34 mouse cellular contexts compared by ENCODE assay signal in the genomic region with DNA sequence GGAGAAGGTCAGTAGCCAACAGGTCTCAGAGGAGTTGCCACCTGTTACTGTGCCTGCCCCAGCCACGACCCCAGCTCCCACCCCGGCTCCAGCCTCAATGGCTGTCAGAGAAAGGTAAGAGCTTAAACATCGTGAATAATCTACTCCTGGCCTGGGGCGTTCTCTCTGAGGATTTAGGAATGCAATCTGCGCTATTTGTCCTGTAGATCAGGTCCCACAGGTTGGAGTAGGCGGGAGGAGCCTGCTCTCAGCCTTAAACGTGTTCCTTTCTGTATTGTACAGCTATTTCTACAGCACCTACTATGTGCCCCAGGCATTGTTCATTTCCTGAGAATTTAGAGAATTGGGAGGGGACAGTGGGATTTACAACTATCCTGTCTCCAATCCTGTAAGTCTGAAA. TPM values are rescaled to one million over a fixed set of nuclear protein-coding genes. Genes with fewer than 3 reads are reported as not detected.
A peak's percentile ranks its signal among the peaks of the same experiment; 100 is the strongest.
DNase-seq lines count a peak whose midpoint lies in the region; ATAC-seq and TF ChIP-seq lines count a peak whose summit lies in the region.
"Had no signal": no experiment of that assay in that cellular context is flagged by ENCODE, and none has a peak within 500 bp of the region (broad histone marks: within the 10 kb centered on the region; RNA-seq: fewer than 3 reads in every experiment).

No protein-coding gene starts in this region.

- DNase-seq in heart, postnatal 0 days (ENCODE audit: low spot score) = no peak
- DNase-seq in MEL (ENCODE audit: low read depth, low spot score) = no peak
- peak; percentile 69 for DNase-seq in ZHBTc4 (ENCODE audit: low read depth, low spot score)
- peak; percentile 70 for DNase-seq in fat pad, adult 2 months (ENCODE audit: extremely low read depth, low read depth, low spot score)
- DNase-seq in MN1 (ENCODE audit: low spot score) = no peak
- DNase-seq in thymus, adult 18-20 months = no peak
- DNase-seq in adrenal gland, postnatal 14 days = no peak
- DNase-seq: adrenal gland, adult 2 months; adrenal gland, postnatal 36 days; B cell, adult 2 months; cerebellum, adult 18-20 months; cerebellum, adult 9-11 months; cerebellum, postnatal 25 days; gastrocnemius, postnatal 10 days; gastrocnemius, postnatal 36 days; heart, adult 2 months; heart, postnatal 10 days; heart, postnatal 36 days; kidney, adult 11 months had no signal

- TF ChIP-seq RAD21 in MEL (IDR thresholded peaks at IDR 0.05; ENCODE audit: low read depth, low read length) = no peak

- no peak for TF ChIP-seq POLR2A in MEL (IDR thresholded peaks at IDR 0.05; ENCODE audit: control insufficient read depth in 1 of 2, insufficient read depth in 1 of 2, low read depth in 1 of 2, low read length in 2 of 2, poor library complexity in 1 of 2)

- peaks cover 69% of the 10 kb centered on the region for H3K36me3 ChIP-seq in heart, postnatal 0 days (replicated peaks; ENCODE audit: control insufficient read depth, insufficient read depth, low read length)
- peaks cover 25% of the 10 kb centered on the region for H3K36me3 ChIP-seq in heart, embryonic 11.5 days (ENCODE audit: control insufficient read depth, insufficient read depth, low read length)
- peaks cover 4 to 17% of the 10 kb centered on the region in 2 experiments; a peak in 3 of 4 replicates for H3K36me3 ChIP-seq in MEL (ENCODE audit: control insufficient read depth in 1 of 2, insufficient read depth in 2 of 2, low read length in 2 of 2)
- H3K36me3 ChIP-seq: hindbrain, embryonic 13.5 days had no signal

- TF ChIP-seq EP300 in heart, postnatal 0 days (IDR thresholded peaks at IDR 0.05; ENCODE audit: low read depth) = no peak
- TF ChIP-seq EP300 in MEL (IDR thresholded peaks at IDR 0.05; ENCODE audit: low read depth in 1 of 2, low read length in 2 of 2) = no peak

- no peak for TF ChIP-seq CTCF in heart, postnatal 0 days (IDR thresholded peaks at IDR 0.05; ENCODE audit: low read depth)
- TF ChIP-seq CTCF in MEL (IDR thresholded peaks at IDR 0.05 in 2 of 3, conservative IDR thresholded peaks at IDR 0.05 in 1 of 3; ENCODE audit: control insufficient read depth in 1 of 3, insufficient read depth in 1 of 3, low read depth in 2 of 3, low read length in 3 of 3, poor library complexity in 1 of 3, severe bottlenecking in 1 of 3) = no peak

- H3K27me3 ChIP-seq in heart, postnatal 0 days (ENCODE audit: control insufficient read depth, insufficient read depth, low read length) = no peaks in the 10 kb centered on the region
- no peaks in the 10 kb centered on the region for H3K27me3 ChIP-seq in heart, embryonic 11.5 days (ENCODE audit: control insufficient read depth, insufficient read depth, low read length)
- H3K27me3 ChIP-seq in MEL (ENCODE audit: control insufficient read depth in 1 of 2, insufficient read depth in 2 of 2, low read length in 2 of 2) = no peaks in the 10 kb centered on the region
- H3K27me3 ChIP-seq: CH12.LX; forebrain, embryonic 13.5 days; hindbrain, embryonic 13.5 days; intestine, embryonic 15.5 days had no signal

- 79% methylated on average over 7 of the region's 7 CpGs for WGBS in heart, postnatal 0 days
- WGBS in heart, embryonic 11.5 days (ENCODE audit: insufficient replicate concordance) = 90% methylated on average over 7 of the region's 7 CpGs

- no peaks in the 10 kb centered on the region for H3K9me3 ChIP-seq in heart, postnatal 0 days (replicated peaks; ENCODE audit: control insufficient read depth, low read length)
- H3K9me3 ChIP-seq in heart, embryonic 11.5 days (replicated peaks; ENCODE audit: control insufficient read depth, low read length) = no peaks in the 10 kb centered on the region
- H3K9me3 ChIP-seq in MEL (replicated peaks; ENCODE audit: insufficient read depth, low read length) = no peaks in the 10 kb centered on the region
- H3K9me3 ChIP-seq: forebrain, embryonic 10.5 days; forebrain, embryonic 13.5 days; G1E; heart, embryonic 10.5 days; hindbrain, embryonic 10.5 days; hindbrain, embryonic 13.5 days; intestine, embryonic 15.5 days had no signal

- no peak overlapping the region for H3K4me3 ChIP-seq in heart, postnatal 0 days (ENCODE audit: low read depth, low read length)
- H3K4me3 ChIP-seq in heart, embryonic 11.5 days (ENCODE audit: low read depth, low read length) = no peak overlapping the region
- no peak overlapping the region for H3K4me3 ChIP-seq in MEL (ENCODE audit: control insufficient read depth in 1 of 2, insufficient read depth in 1 of 2, low read depth in 2 of 2, low read length in 2 of 2)
- H3K4me3 ChIP-seq: erythroblast, embryonic 14.5 days; forebrain, embryonic 10.5 days; forebrain, embryonic 13.5 days; heart, adult 2 months; heart, embryonic 10.5 days; hindbrain, embryonic 10.5 days; hindbrain, embryonic 13.5 days; intestine, embryonic 15.5 days had no signal

- H3K4me2 ChIP-seq in heart, postnatal 0 days (ENCODE audit: low read depth, low read length) = no peak overlapping the region
- H3K4me2 ChIP-seq in heart, embryonic 11.5 days = no peak overlapping the region
- H3K4me2 ChIP-seq: forebrain, embryonic 13.5 days; hindbrain, embryonic 13.5 days; intestine, embryonic 15.5 days had no signal

- no peaks in the 10 kb centered on the region for H3K79me2 ChIP-seq in MEL (ENCODE audit: control insufficient read depth, insufficient read depth, low read length, poor library complexity)

- no peak overlapping the region for H3K27ac ChIP-seq in heart, postnatal 0 days (ENCODE audit: low read depth)
- H3K27ac ChIP-seq in heart, embryonic 11.5 days (ENCODE audit: low read depth, low read length) = no peak overlapping the region
- peak overlapping the region; percentile 91 for H3K27ac ChIP-seq in MEL (ENCODE audit: control insufficient read depth, low read depth, low read length)
- H3K27ac ChIP-seq: forebrain, embryonic 10.5 days; forebrain, embryonic 13.5 days; heart, adult 2 months; heart, embryonic 10.5 days; hindbrain, embryonic 10.5 days; hindbrain, embryonic 13.5 days; intestine, embryonic 15.5 days had no signal

- 0 out of 2 replicates have a peak overlapping the region, but pooled peaks have one; percentile 16 for H3K9ac ChIP-seq in heart, postnatal 0 days (replicated peaks; ENCODE audit: low read depth, low read length)
- H3K9ac ChIP-seq in heart, embryonic 11.5 days (ENCODE audit: low read depth, low read length) = no peak overlapping the region
- H3K9ac ChIP-seq in MEL (ENCODE audit: control insufficient read depth, low read depth, low read length, poor library complexity, severe bottlenecking) = peak overlapping the region; percentile 50
- H3K9ac ChIP-seq: forebrain, embryonic 13.5 days; hindbrain, embryonic 13.5 days; intestine, embryonic 15.5 days had no signal

- no peak for ATAC-seq in heart, postnatal 0 days (ENCODE audit: insufficient read depth, low read depth)
- no peak for ATAC-seq in heart, embryonic 11.5 days (replicated peaks; ENCODE audit: insufficient number of reproducible peaks, low FRiP score, low TSS enrichment)
- ATAC-seq: forebrain, embryonic 13.5 days; forebrain, embryonic 16.5 days; hindbrain, embryonic 16.5 days; intestine, embryonic 15.5 days had no signal

- no peaks in the 10 kb centered on the region for H3K4me1 ChIP-seq in heart, postnatal 0 days (ENCODE audit: control insufficient read depth, insufficient read depth)
- peaks cover 1% of the 10 kb centered on the region; the same call in 1 of the 2 replicates for H3K4me1 ChIP-seq in heart, embryonic 11.5 days (ENCODE audit: control insufficient read depth, insufficient read depth, low read length)
- H3K4me1 ChIP-seq in MEL (ENCODE audit: control insufficient read depth in 1 of 2, insufficient read depth in 2 of 2, low read length in 2 of 2) = peaks cover 7 to 26% of the 10 kb centered on the region in 2 experiments

RNA-seq across cellular contexts. Expression of a gene that starts 5.3 kb away (rescaled TPM):
- 25.8 and 46.0 TPM in 2 replicates for total RNA-seq in heart, postnatal 0 days (2014; rRNA removed; ENCODE audit: low replicate concordance)
- polyA plus RNA-seq in heart, postnatal 0 days (2015; fragmentation: Nextera tagmentation; extraction: Ambion mirVana) = 7.7 and 8.3 TPM in 2 replicates
- 24.3 and 25.7 TPM in 2 replicates for polyA plus RNA-seq in heart, embryonic 11.5 days (2014; fragmentation: Nextera tagmentation; extraction: Ambion mirVana)
- total RNA-seq in MEL (2012; rRNA removed) = 16.7 and 21.5 TPM in 2 replicates
- 10 to 100 TPM in 1 of 2 experiments, not detected in 1; 25.4 TPM for polyA plus RNA-seq in MEL (2012; ENCODE audit: insufficient read depth in 1 of 2, insufficient read length in 2 of 2, low read depth in 1 of 2, low replicate concordance in 2 of 2, missing spikeins in 1 of 2)
- 4.4 and 6.2 TPM in 2 replicates for total RNA-seq in adrenal gland, postnatal 14 days (2021)

RNA-seq across cellular contexts. Expression of a gene that starts 8.8 kb away (rescaled TPM):
- 9.8 and 11.7 TPM in 2 replicates for total RNA-seq in heart, postnatal 0 days (2014; rRNA removed; ENCODE audit: low replicate concordance)
- 6.4 and 7.0 TPM in 2 replicates for polyA plus RNA-seq in heart, postnatal 0 days (2015; fragmentation: Nextera tagmentation; extraction: Ambion mirVana)
- polyA plus RNA-seq in heart, embryonic 11.5 days (2014; fragmentation: Nextera tagmentation; extraction: Ambion mirVana) = 25.0 and 29.3 TPM in 2 replicates
- 17.1 and 21.0 TPM in 2 replicates for total RNA-seq in MEL (2012; rRNA removed)
- polyA plus RNA-seq in MEL (2012; ENCODE audit: insufficient read depth in 1 of 2, insufficient read length in 2 of 2, low read depth in 1 of 2, low replicate concordance in 2 of 2, missing spikeins in 1 of 2) = 10 to 100 TPM in 1 of 2 experiments, not detected in 1; 80.2 TPM
- 6.6 and 15.2 TPM in 2 replicates for total RNA-seq in adrenal gland, postnatal 14 days (2021)

RNA-seq across cellular contexts. Expression of a gene that starts 8.9 kb away (rescaled TPM):
- 0.73 TPM in 1 of 2 replicates, not detected in the other for total RNA-seq in heart, postnatal 0 days (2014; rRNA removed; ENCODE audit: low replicate concordance)
- polyA plus RNA-seq in heart, postnatal 0 days (2015; fragmentation: Nextera tagmentation; extraction: Ambion mirVana) = 0.08 and 0.18 TPM in 2 replicates
- polyA plus RNA-seq in heart, embryonic 11.5 days (2014; fragmentation: Nextera tagmentation; extraction: Ambion mirVana) = 0.23 and 0.47 TPM in 2 replicates
- 0.27 TPM in 1 of 2 replicates, not detected in the other for total RNA-seq in MEL (2012; rRNA removed)
- under 1 TPM in 1 of 2 experiments, not detected in 1; 0.17 TPM for polyA plus RNA-seq in MEL (2012; ENCODE audit: insufficient read depth in 1 of 2, insufficient read length in 2 of 2, low read depth in 1 of 2, low replicate concordance in 2 of 2, missing spikeins in 1 of 2)
- not detected in 2 replicates for total RNA-seq in adrenal gland, postnatal 14 days (2021)
- total RNA-seq: adrenal gland, adult 2 months; adrenal gland, postnatal 36 days; common myeloid progenitor, adult 5-6 weeks; gastrocnemius, adult 18-20 months; gastrocnemius, postnatal 10 days; gastrocnemius, postnatal 36 days; heart, adult 2 months; heart, postnatal 10 days; heart, postnatal 36 days had no signal
- polyA plus RNA-seq: adrenal gland, adult 2 months; heart, embryonic 14.5 days; hindbrain, embryonic 13.5 days; hindbrain, embryonic 16.5 days had no signal

RNA-seq across cellular contexts. Expression of a gene that starts 18.1 kb away (rescaled TPM):
- total RNA-seq in heart, postnatal 0 days (2014; rRNA removed; ENCODE audit: low replicate concordance) = 460 and 709 TPM in 2 replicates
- polyA plus RNA-seq in heart, postnatal 0 days (2015; fragmentation: Nextera tagmentation; extraction: Ambion mirVana) = 800 and 870 TPM in 2 replicates
- 541 and 566 TPM in 2 replicates for polyA plus RNA-seq in heart, embryonic 11.5 days (2014; fragmentation: Nextera tagmentation; extraction: Ambion mirVana)
- total RNA-seq in MEL (2012; rRNA removed) = 974 and 1,054 TPM in 2 replicates
- polyA plus RNA-seq in MEL (2012; ENCODE audit: insufficient read depth in 1 of 2, insufficient read length in 2 of 2, low read depth in 1 of 2, low replicate concordance in 2 of 2, missing spikeins in 1 of 2) = 1,000 to 10,000 TPM in 1 of 2 experiments, 100 to 1,000 TPM in 1; 646 to 1,010 TPM
- 554 and 561 TPM in 2 replicates for total RNA-seq in adrenal gland, postnatal 14 days (2021)

RNA-seq across cellular contexts. Expression of a gene that starts 26.3 kb away (rescaled TPM):
- 3.4 TPM in 1 of 2 replicates, not detected in the other for total RNA-seq in heart, postnatal 0 days (2014; rRNA removed; ENCODE audit: low replicate concordance)
- 23.3 TPM in 2 replicates for polyA plus RNA-seq in heart, postnatal 0 days (2015; fragmentation: Nextera tagmentation; extraction: Ambion mirVana)
- 43.6 and 51.4 TPM in 2 replicates for polyA plus RNA-seq in heart, embryonic 11.5 days (2014; fragmentation: Nextera tagmentation; extraction: Ambion mirVana)
- total RNA-seq in MEL (2012; rRNA removed) = 39.0 and 40.8 TPM in 2 replicates
- 100 to 1,000 TPM in 1 of 2 experiments, not detected in 1; 127 TPM for polyA plus RNA-seq in MEL (2012; ENCODE audit: insufficient read depth in 1 of 2, insufficient read length in 2 of 2, low read depth in 1 of 2, low replicate concordance in 2 of 2, missing spikeins in 1 of 2)
- total RNA-seq in adrenal gland, postnatal 14 days (2021) = 37.0 and 44.4 TPM in 2 replicates

Comparison
In these comparisons a context has a peak if more than half of its experiments do, and no peak if none do; other contexts are left out.
1. DNase-seq: peak in ZHBTc4 (single experiment) and fat pad, adult 2 months (single experiment); none in heart, postnatal 0 days (single experiment), MEL (single experiment), MN1 (single experiment), thymus, adult 18-20 months (0 of 2) and adrenal gland, postnatal 14 days (single experiment).